Mouse (Mus musculus) cerebellum, adult 2 months (tissue): ENCODE results near the gene Mtx3.

ENCODE experiments used
- CTCF ChIP-seq: fragments of 200-500 bp; IDR thresholded peaks from 2 replicates; pipeline ENCODE4 v1.5.1; 2011; ENCODE audit warnings: low read depth, mild to moderate bottlenecking, control low read depth, low read length, moderate library complexity, borderline replicate concordance; ENCODE audit not compliant: insufficient read depth
- POLR2A ChIP-seq: fragments of 200-500 bp; IDR thresholded peaks from 2 replicates; pipeline ENCODE4 v1.6.1; 2011; ENCODE audit warnings: low read length, control low read depth, borderline replicate concordance; ENCODE audit not compliant: insufficient read depth

DNA sequence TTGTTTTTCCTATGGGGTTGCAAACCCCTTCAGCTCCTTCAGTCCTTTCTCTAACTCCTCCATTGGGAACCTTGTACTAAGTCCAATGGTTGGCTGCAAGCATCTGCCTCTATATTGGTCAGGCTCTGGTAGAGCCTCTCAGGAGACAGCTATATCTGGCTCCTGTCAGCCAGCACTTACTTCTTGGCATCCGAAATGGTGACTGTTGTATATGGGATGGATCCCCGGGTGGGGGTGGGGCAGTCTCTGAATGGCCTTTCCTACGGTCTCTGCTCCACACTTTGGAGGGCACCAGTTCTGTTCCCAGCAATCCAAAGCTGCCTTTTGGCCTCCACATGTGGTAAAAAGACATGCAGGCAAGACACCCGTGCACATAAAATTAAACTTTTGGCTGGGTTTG is 15.4 kb downstream of the Mtx3 start:
- TF ChIP-seq POLR2A (no peak), CTCF (no peak)
